Mouse (Mus musculus) bone marrow, adult 2 months (tissue): ENCODE data around the gene Spty2d1. TPM values are rescaled to one million over a fixed set of nuclear protein-coding genes. Genes with fewer than 3 reads are reported as not detected.
A peak's percentile ranks its signal among the peaks of the same experiment; 100 is the strongest.

Experiments
- H3K27ac ChIP-seq: fragments of 200-500 bp; 2 replicates; pipeline ENCODE4 v1.5.1; 2012; ENCODE audit warnings: low read depth, mild to moderate bottlenecking, control low read depth, inconsistent platforms, low read length; ENCODE audit not compliant: control insufficient read depth, poor library complexity, insufficient read depth
- H3K4me1 ChIP-seq: fragments of 200-500 bp; 2 replicates; pipeline ENCODE4 v1.6.1; 2011; ENCODE audit warnings: low read length; ENCODE audit not compliant: control insufficient read depth, insufficient read depth
- H3K4me3 ChIP-seq: fragments of 200-500 bp; replicated peaks from 2 replicates; pipeline ENCODE3; 2011; ENCODE audit warnings: mild to moderate bottlenecking, low read depth, low read length, control low read depth; ENCODE audit not compliant: control insufficient read depth
- CTCF ChIP-seq: fragments of 200-500 bp; IDR thresholded peaks from 2 replicates; pipeline ENCODE4 v1.5.1; 2011; ENCODE audit warnings: low read length, control low read depth; ENCODE audit not compliant: control insufficient read depth, insufficient read depth
- POLR2A ChIP-seq: fragments of 200-500 bp; IDR thresholded peaks from 2 replicates; pipeline ENCODE4 v1.6.1; 2011; ENCODE audit warnings: low read depth, mild to moderate bottlenecking, control low read depth, low read length, borderline replicate concordance; ENCODE audit not compliant: control insufficient read depth
- WGBS: fragments of 180-500 bp; shearing (Covaris S2); methylation state at CpG from one replicate; pipeline ENCODE4 v1.1.7; 2018; 5-methylcytosine and 5-hydroxymethylcytosine counted together
- polyA plus RNA-seq: library from polyadenylated mRNA; stranded (reverse); fragments of >200 nt; gene quantifications from 2 replicates; pipeline ENCODE4 v1.2.4, GENCODE M21; 2011; ENCODE audit warnings: low replicate concordance; ENCODE audit not compliant: missing spikeins, insufficient read depth, insufficient read length

Spty2d1 gene
- polyA plus RNA-seq, 1 experiment, result 12.9 TPM

- TF ChIP-seq CTCF (no peak), POLR2A (peak; percentile 89)
- Histone ChIP-seq H3K4me3 (peak within 1 kb of the TSS; percentile 84), H3K27ac (peak within 1 kb of the TSS; percentile 74), H3K4me1 (no peaks in the 10 kb centered on the region; the same call in none of the 2 replicates)
- WGBS, result 0% methylated on average over 33 of the region's 33 CpGs
Measured at GRCm38 (mm10) chr7:47050366-47050765, 42.2 kb upstream of the Spty2d1 start, which contains the start of gene Tmem86a. Tmem86a (plus strand) TSS chr7:47050601.

GRCm38 (mm10) chr7:47042823-47043490 lies 34.7 kb upstream of the Spty2d1 start:
- TF ChIP-seq POLR2A (no peak), CTCF (no peak)
- WGBS, result 68% methylated on average over 6 of the region's 6 CpGs
- H3K4me1 ChIP-seq, result no peaks in the 10 kb centered on the region
- no peak overlapping the region for H3K27ac ChIP-seq
- no peak overlapping the region for H3K4me3 ChIP-seq

- 83% methylated on average over 4 of the region's 4 CpGs for WGBS
- Histone ChIP-seq H3K4me1 (no peaks in the 10 kb centered on the region), H3K27ac (no peak overlapping the region), H3K4me3 (no peak overlapping the region)
- no peak for TF ChIP-seq CTCF
- no peak for TF ChIP-seq POLR2A
Measured at GRCm38 (mm10) chr7:47042121-47042520, 33.9 kb upstream of the Spty2d1 start.

GRCm38 (mm10) chr7:47041706-47042105 lies 33.5 kb upstream of the Spty2d1 start:
- Histone ChIP-seq H3K27ac (no peak overlapping the region), H3K4me1 (no peaks in the 10 kb centered on the region), H3K4me3 (no peak overlapping the region)
- 58% methylated on average over 3 of the region's 3 CpGs for WGBS
- TF ChIP-seq CTCF (no peak), POLR2A (no peak)

- Histone ChIP-seq H3K4me3 (no peak overlapping the region), H3K4me1 (no peaks in the 10 kb centered on the region; the same call in 1 of the 2 replicates), H3K27ac (no peak overlapping the region)
- 61% methylated on average over 8 of the region's 8 CpGs for WGBS
- TF ChIP-seq CTCF, result no peak
- TF ChIP-seq POLR2A, result no peak
Measured at GRCm38 (mm10) chr7:47035426-47035825, 27.2 kb upstream of the Spty2d1 start.

- Histone ChIP-seq H3K4me3 (no peak overlapping the region), H3K27ac (no peak overlapping the region), H3K4me1 (no peaks in the 10 kb centered on the region; the same call in 1 of the 2 replicates)
- WGBS, result 52% methylated on average over 4 of the region's 4 CpGs
- TF ChIP-seq POLR2A (no peak), CTCF (no peak)
Measured at GRCm38 (mm10) chr7:47034785-47035384, 26.7 kb upstream of the Spty2d1 start.

- 28% methylated on average over 4 of the region's 4 CpGs for WGBS
- no peak for TF ChIP-seq POLR2A
- TF ChIP-seq CTCF, result no peak
- Histone ChIP-seq H3K4me1 (no peaks in the 10 kb centered on the region; the same call in none of the 2 replicates), H3K4me3 (no peak overlapping the region), H3K27ac (no peak overlapping the region)
Measured at GRCm38 (mm10) chr7:47031371-47031770, 23.2 kb upstream of the Spty2d1 start.

GRCm38 (mm10) chr7:47030517-47031193 lies 22.4 kb upstream of the Spty2d1 start:
- Histone ChIP-seq H3K27ac (no peak overlapping the region), H3K4me1 (no peaks in the 10 kb centered on the region; the same call in none of the 2 replicates), H3K4me3 (no peak overlapping the region)
- TF ChIP-seq POLR2A (no peak), CTCF (no peak)
- 56% methylated on average over 9 of the region's 9 CpGs for WGBS
